Mouse (Mus musculus) lung, adult 2 months (tissue): ENCODE measurements at regions not wholly inside any gene's neighbourhood (a gene's known extent, or its start where the extent isn't known, plus 50 kb on each side); places are given as distances from the start of the nearest gene placed in this dataset.

Experiments used
- CTCF ChIP-seq: fragments of 200-500 bp; IDR thresholded peaks from 2 replicates; pipeline ENCODE4 v1.5.1; 2011; ENCODE audit warnings: mild to moderate bottlenecking, low read length, control low read depth; ENCODE audit not compliant: insufficient read depth
- POLR2A ChIP-seq: fragments of 200-500 bp; IDR thresholded peaks from 2 replicates; pipeline ENCODE4 v1.6.1; 2011; ENCODE audit warnings: low read depth, mild to moderate bottlenecking, control low read depth, low read length, borderline replicate concordance; ENCODE audit errors: extremely low read depth

DNA sequence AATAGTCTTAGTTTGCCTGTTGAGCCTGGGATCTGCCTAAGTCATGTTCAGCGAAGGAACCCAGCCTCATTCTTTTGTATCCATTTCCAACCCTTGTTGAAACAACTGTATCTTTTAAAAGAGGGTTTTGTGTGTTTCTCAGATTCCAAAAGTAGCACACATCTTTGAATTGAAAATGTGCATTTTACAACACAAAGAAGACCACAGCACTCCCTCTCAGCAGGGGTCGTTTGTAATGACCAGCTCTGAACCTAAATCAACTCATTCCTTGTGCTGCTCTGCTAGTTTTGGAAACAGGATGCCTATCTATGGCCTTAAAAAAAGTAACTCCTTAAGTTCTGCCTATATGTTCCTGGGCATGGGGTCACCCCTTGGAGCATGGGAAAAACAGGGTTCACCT, 58.8 kb upstream of the Otos start:
- no peak for TF ChIP-seq CTCF
- no peak for TF ChIP-seq POLR2A
